Mouse (Mus musculus) CH12.LX (cell line): ENCODE data around the gene Gm12166. TPM values are rescaled to one million over a fixed set of nuclear protein-coding genes. Genes with fewer than 3 reads are reported as not detected.

Experiments used
- DNase-seq: peaks from one replicate; pipeline ENCODE4 v3.0.0-alpha.2; 2013; ENCODE audit errors: extremely low read depth
- H3K27ac ChIP-seq: 2 replicates; pipeline ENCODE4 v1.5.1; 2012; ENCODE audit warnings: low read depth, mild to moderate bottlenecking, control low read depth, moderate library complexity; ENCODE audit not compliant: insufficient read depth
- H3K27me3 ChIP-seq: replicated peaks from 2 replicates; pipeline ENCODE3; 2012; ENCODE audit warnings: inconsistent platforms
- H3K36me3 ChIP-seq, 2 experiments: replicated peaks in 1 of 2; 2 replicates each; pipeline versions ENCODE3 to v1.6.1; 2012; ENCODE audit warnings: inconsistent platforms in 1 of 2, low read length in 1 of 2, mild to moderate bottlenecking in 1 of 2, mixed read lengths in 1 of 2, moderate library complexity in 1 of 2; ENCODE audit not compliant: control insufficient read depth in 1 of 2, insufficient read depth in 1 of 2
- H3K4me1 ChIP-seq, 2 experiments: 2 replicates each; pipeline ENCODE4 v1.6.1; 2012; ENCODE audit warnings: inconsistent platforms in 1 of 2, moderate library complexity in 1 of 2; ENCODE audit not compliant: insufficient read depth in 2 of 2, control insufficient read depth in 1 of 2
- H3K4me2 ChIP-seq: 2 replicates; pipeline ENCODE4 v1.6.1; 2012; ENCODE audit warnings: low read depth, mild to moderate bottlenecking, control low read depth; ENCODE audit not compliant: poor library complexity, insufficient read depth, severe bottlenecking
- H3K4me3 ChIP-seq, 3 experiments: fragments of 150-350 bp in 1 of 3; sonication (generic) in 1 of 3; replicated peaks in 1 of 3; 2 replicates each; pipeline versions ENCODE3 to v1.5.1; 2011 to 2012; ENCODE audit warnings: low read depth in 2 of 3, low read length in 2 of 3, mild to moderate bottlenecking in 2 of 3, moderate library complexity in 2 of 3, control low read depth in 1 of 3, improper control_type of control experiment in 1 of 3, inconsistent platforms in 1 of 3, mixed read lengths in 1 of 3; ENCODE audit not compliant: poor library complexity in 1 of 3
- H3K79me2 ChIP-seq: replicated peaks from 2 replicates; pipeline ENCODE4 v1.6.1; 2012; ENCODE audit warnings: mild to moderate bottlenecking, moderate library complexity; ENCODE audit not compliant: control insufficient read depth, poor library complexity, insufficient read depth, severe bottlenecking; ENCODE audit errors: extremely low read depth
- H3K9ac ChIP-seq: 2 replicates; pipeline ENCODE4 v1.6.1; 2012; ENCODE audit warnings: low read depth, mild to moderate bottlenecking, control low read depth, moderate library complexity; ENCODE audit not compliant: insufficient read depth
- H3K9me3 ChIP-seq: replicated peaks from 2 replicates; pipeline ENCODE3; 2012; ENCODE audit warnings: low read length, inconsistent platforms, mixed read lengths
- BHLHE40 ChIP-seq: IDR thresholded peaks from 2 replicates; pipeline ENCODE4 v1.6.1; 2011; ENCODE audit warnings: mild to moderate bottlenecking, low read depth, low read length, improper control_type of control experiment
- CHD2 ChIP-seq: IDR thresholded peaks from 2 replicates; pipeline ENCODE4 v1.6.1; 2011; ENCODE audit warnings: low read length, improper control_type of control experiment
- EP300 ChIP-seq: IDR thresholded peaks from 2 replicates; pipeline ENCODE4 v1.6.1; 2011; ENCODE audit warnings: low read length, improper control_type of control experiment
- ETS1 ChIP-seq: conservative IDR thresholded peaks from 2 replicates; pipeline ENCODE4 v1.6.1; 2012; ENCODE audit warnings: low read depth, mild to moderate bottlenecking, inconsistent platforms, low read length, improper control_type of control experiment, moderate library complexity
- IRF4 ChIP-seq: IDR thresholded peaks from 2 replicates; pipeline ENCODE4 v1.6.1; 2014; ENCODE audit warnings: low read depth, mild to moderate bottlenecking, inconsistent platforms, low read length, improper control_type of control experiment
- JUN ChIP-seq: IDR thresholded peaks from 2 replicates; pipeline ENCODE4 v1.6.1; 2011; ENCODE audit warnings: low read depth, mild to moderate bottlenecking, low read length, improper control_type of control experiment, moderate library complexity; ENCODE audit not compliant: insufficient read depth
- MAFK ChIP-seq: IDR thresholded peaks from 2 replicates; pipeline ENCODE4 v1.6.1; 2011; ENCODE audit warnings: low read length, improper control_type of control experiment; ENCODE audit not compliant: insufficient replicate concordance
- MAZ ChIP-seq: IDR thresholded peaks from 2 replicates; pipeline ENCODE4 v1.6.1; 2012; ENCODE audit warnings: low read depth, mild to moderate bottlenecking, inconsistent platforms, low read length, improper control_type of control experiment, moderate library complexity
- MEF2A ChIP-seq: IDR thresholded peaks from 2 replicates; pipeline ENCODE4 v1.6.1; 2014; ENCODE audit warnings: low read depth, mild to moderate bottlenecking, inconsistent platforms, low read length, improper control_type of control experiment, borderline replicate concordance
- NELFE ChIP-seq: IDR thresholded peaks from 2 replicates; pipeline ENCODE4 v1.6.1; 2011; ENCODE audit warnings: low read depth, low read length, improper control_type of control experiment
- NRF1 ChIP-seq: IDR thresholded peaks from 2 replicates; pipeline ENCODE4 v1.6.1; 2014; ENCODE audit warnings: low read depth, mild to moderate bottlenecking, inconsistent platforms, low read length, improper control_type of control experiment, moderate library complexity
- POLR2A ChIP-seq: IDR thresholded peaks from 2 replicates; pipeline ENCODE4 v1.6.1; 2011; ENCODE audit warnings: low read depth, mild to moderate bottlenecking, improper control_type of control experiment, low read length
- RCOR1 ChIP-seq: conservative IDR thresholded peaks from 2 replicates; pipeline ENCODE4 v1.6.1; 2012; ENCODE audit warnings: low read depth, mild to moderate bottlenecking, inconsistent platforms, low read length, improper control_type of control experiment
- SIN3A ChIP-seq: IDR thresholded peaks from 2 replicates; pipeline ENCODE4 v1.6.1; 2012; ENCODE audit warnings: low read length, improper control_type of control experiment, inconsistent platforms
- SMC3 ChIP-seq: IDR thresholded peaks from 2 replicates; pipeline ENCODE4 v1.6.1; 2011; ENCODE audit warnings: low read depth, low read length, improper control_type of control experiment
- TCF12 ChIP-seq: IDR thresholded peaks from 2 replicates; pipeline ENCODE4 v1.6.1; 2014; ENCODE audit warnings: low read depth, mild to moderate bottlenecking, inconsistent platforms, low read length, improper control_type of control experiment
- USF1 ChIP-seq: IDR thresholded peaks from 2 replicates; pipeline ENCODE4 v1.6.1; 2014; ENCODE audit warnings: low read depth, mild to moderate bottlenecking, inconsistent platforms, low read length, improper control_type of control experiment
- ZC3H11A ChIP-seq: IDR thresholded peaks from 2 replicates; pipeline ENCODE4 v1.6.1; 2012; ENCODE audit warnings: low read depth, mild to moderate bottlenecking, inconsistent platforms, low read length, improper control_type of control experiment
- ZKSCAN1 ChIP-seq: IDR thresholded peaks from 2 replicates; pipeline ENCODE4 v1.6.1; 2012; ENCODE audit warnings: low read depth, inconsistent platforms, low read length, improper control_type of control experiment, borderline replicate concordance
- ZMIZ1 ChIP-seq: IDR thresholded peaks from 2 replicates; pipeline ENCODE4 v1.6.1; 2012; ENCODE audit warnings: low read depth, mild to moderate bottlenecking, inconsistent platforms, low read length, improper control_type of control experiment
- ZNF384 ChIP-seq: IDR thresholded peaks from 2 replicates; pipeline ENCODE4 v1.6.1; 2012; ENCODE audit warnings: low read depth, low read length, improper control_type of control experiment, inconsistent platforms
- dilution Hi-C: fragments of 300-500 bp; cut with MboI; formaldehyde crosslinking; loops from 2 replicates; pipeline ENCODE4 v1.14.3; 2020; ENCODE audit warnings: low sequenced_read_pairs; ENCODE audit not compliant: extremely low pct_unique_long_range_greater_than_20kb, extremely low pct_ligation_motif_present
- in situ Hi-C: fragments of 300-500 bp; cut with MboI; formaldehyde crosslinking; loops from 3 replicates; pipeline ENCODE4 v1.14.3; 2019; ENCODE audit warnings: low sequenced_read_pairs, low pct_ligation_motif_present, low pct_unique_long_range_greater_than_20kb, mixed read lengths
- polyA plus RNA-seq: library from polyadenylated mRNA; unstranded; fragments of >175 nt; gene quantifications from 2 replicates; pipeline ENCODE4 v1.2.1, GENCODE M21; 2012; ENCODE audit warnings: low read depth; ENCODE audit not compliant: insufficient read length
- total RNA-seq, 2 experiments: library from RNA; depleted of rRNA; stranded (reverse); fragments of 300-350 nt in 1 of 2; fragments of >200 nt in 1 of 2; gene quantifications; 2 replicates each; pipeline ENCODE4 v1.2.3; 2012 to 2014

The Gm12166 gene
- total and polyA plus RNA-seq, 3 experiments = 2.3 to 19.0 (median 2.9) TPM

GRCm38 (mm10) chr11:46096265-46096649 is 44.1 kb upstream of the Gm12166 start (continued):
- no peak for TF ChIP-seq RCOR1
- no peak for TF ChIP-seq EP300

- no peak for TF ChIP-seq MAFK
- no peak for TF ChIP-seq CHD2
- TF ChIP-seq ZNF384 = no peak
- no peak for TF ChIP-seq ZKSCAN1
- no peak for TF ChIP-seq JUN
- TF ChIP-seq NELFE = no peak
- no peak for TF ChIP-seq TCF12
- no peak for TF ChIP-seq RCOR1
- no peak for TF ChIP-seq MEF2A
- TF ChIP-seq POLR2A = no peak
- no peak for TF ChIP-seq MAZ
- no peak for TF ChIP-seq ZMIZ1
- TF ChIP-seq SIN3A = no peak
- TF ChIP-seq SMC3 = no peak
- TF ChIP-seq ETS1 = no peak
- TF ChIP-seq USF1 = no peak
- no peak for TF ChIP-seq IRF4
- TF ChIP-seq ZC3H11A = no peak
- TF ChIP-seq NRF1 = no peak
- no peak for TF ChIP-seq BHLHE40
- no peak overlapping the region for H3K4me3 ChIP-seq
- H3K4me1 ChIP-seq = peaks cover 3 to 15% of the 10 kb centered on the region in 2 experiments; a peak in 3 of 4 replicates
- no peaks in the 10 kb centered on the region for H3K27me3 ChIP-seq
- H3K79me2 ChIP-seq = no peaks in the 10 kb centered on the region
- H3K36me3 ChIP-seq = no peaks in the 10 kb centered on the region
- DNase-seq = no peak
- H3K9ac ChIP-seq = no peak overlapping the region
- in situ Hi-C loops = no loop called here
- no peaks in the 10 kb centered on the region for H3K9me3 ChIP-seq
- no peak overlapping the region for H3K4me2 ChIP-seq
- no peak overlapping the region for H3K27ac ChIP-seq
- dilution Hi-C loops = no loop called here
These were observed 43.5 kb upstream of the Gm12166 start for GRCm38 (mm10) chr11:46095477-46096264.
